Mouse (Mus musculus) B cell, adult 2 months (primary cell): ENCODE measurements around the gene Adgrg1.
A peak's percentile ranks its signal among the peaks of the same experiment; 100 is the strongest.

Source experiments
- DNase-seq, 2 experiments: peaks; one replicate each; pipeline ENCODE4 v3.0.0; 2022

Gene Adgrg1

GRCm38 (mm10) chr8:95041883-95042784, 67.6 kb downstream of the Adgrg1 start:
- no peak for DNase-seq

GRCm38 (mm10) chr8:95044811-95045210, 70.3 kb downstream of the Adgrg1 start:
- no peak for DNase-seq

DNA sequence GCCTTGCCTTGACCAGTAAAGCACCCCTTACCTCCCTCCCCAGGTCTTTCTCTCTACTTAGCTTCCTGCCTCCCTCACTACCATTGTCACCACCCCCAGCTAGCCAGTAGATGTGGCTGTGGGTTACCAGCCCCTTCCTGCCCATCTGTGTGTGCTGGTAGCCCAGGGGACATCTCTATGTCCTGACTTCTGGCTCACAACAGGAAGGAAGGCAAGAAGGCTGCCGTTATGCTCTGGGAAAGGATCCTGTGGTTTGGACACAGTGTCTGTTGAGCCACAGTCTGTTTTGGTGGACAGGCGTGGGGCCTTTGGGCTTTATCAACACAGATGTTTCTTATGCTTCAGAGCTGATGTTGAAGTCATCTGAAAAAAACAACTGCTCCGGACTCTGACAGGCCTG, 72.4 kb downstream of the Adgrg1 start:
- DNase-seq, result no peak

- no peak for DNase-seq
Observed at GRCm38 (mm10) chr8:95047884-95048680, 73.5 kb downstream of the Adgrg1 start.

- no peak for DNase-seq
Observed at GRCm38 (mm10) chr8:95049636-95050035, 75.1 kb downstream of the Adgrg1 start.

- no peak for DNase-seq
Observed at GRCm38 (mm10) chr8:95054438-95054837, 79.9 kb downstream of the Adgrg1 start.

DNA sequence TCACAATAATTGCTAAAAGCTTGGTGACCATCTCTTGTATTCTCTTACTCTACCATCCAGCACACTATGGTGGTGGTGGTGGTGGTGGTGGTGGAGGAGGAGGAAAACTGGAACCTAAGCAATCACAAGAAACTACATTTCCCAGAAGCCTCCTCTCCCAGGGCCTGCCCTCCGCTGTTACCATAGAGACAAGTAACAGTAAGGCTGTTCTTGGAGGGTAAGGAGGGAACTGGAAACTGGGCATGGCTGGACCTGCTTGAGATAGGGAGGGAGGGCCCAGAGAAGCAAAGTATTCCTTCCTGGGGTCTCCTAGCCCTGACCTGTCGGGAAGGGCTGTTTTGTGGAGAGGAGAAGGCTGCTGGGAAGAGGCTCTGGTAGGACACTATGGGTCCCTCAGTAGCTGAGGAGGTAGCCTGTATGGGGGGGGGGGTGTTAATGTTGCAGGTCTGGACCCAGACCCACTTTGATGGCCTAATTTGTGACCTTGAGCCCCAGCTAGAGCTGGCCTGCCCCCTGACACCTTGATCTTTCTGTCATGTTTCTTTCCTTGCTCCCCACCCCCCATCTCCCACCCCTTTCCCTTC, 80.5 kb downstream of the Adgrg1 start, which contains the start of gene Drc7:
Drc7 (plus strand) TSS at position 177 of the 584 bp plus-strand sequence.
- no peak for DNase-seq

- DNase-seq, result no peak
Observed at GRCm38 (mm10) chr8:95056414-95056813, 81.9 kb downstream of the Adgrg1 start.

GRCm38 (mm10) chr8:95058661-95059060, 84.1 kb downstream of the Adgrg1 start:
- DNase-seq, result peak; percentile 24 to 34

- no peak for DNase-seq
Observed at GRCm38 (mm10) chr8:95059812-95060533, 85.4 kb downstream of the Adgrg1 start.
